Mouse (Mus musculus): Measurements from ENCODE around the gene Capn7.

The Capn7 gene

DNA sequence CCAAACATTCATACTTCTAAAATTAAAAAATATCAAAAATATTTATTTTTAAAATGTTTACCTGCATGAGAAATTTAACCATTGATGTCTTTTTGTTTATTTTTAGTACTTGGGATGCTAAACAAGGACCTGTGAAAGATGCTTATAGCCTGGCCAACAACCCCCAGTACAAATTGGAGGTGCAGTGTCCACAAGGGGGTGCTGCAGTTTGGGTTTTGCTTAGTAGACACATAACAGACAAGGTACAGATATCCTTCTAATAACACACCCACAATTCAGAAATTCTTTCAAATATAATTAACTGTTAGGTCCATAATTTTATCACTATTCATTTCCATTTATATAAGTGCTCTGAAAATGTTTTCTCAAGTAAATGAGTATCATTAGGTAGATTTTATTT is 28.9 kb downstream of the Capn7 start:
- peak; percentile 62 for DNase-seq (ENCODE audit: low read depth)

DNA sequence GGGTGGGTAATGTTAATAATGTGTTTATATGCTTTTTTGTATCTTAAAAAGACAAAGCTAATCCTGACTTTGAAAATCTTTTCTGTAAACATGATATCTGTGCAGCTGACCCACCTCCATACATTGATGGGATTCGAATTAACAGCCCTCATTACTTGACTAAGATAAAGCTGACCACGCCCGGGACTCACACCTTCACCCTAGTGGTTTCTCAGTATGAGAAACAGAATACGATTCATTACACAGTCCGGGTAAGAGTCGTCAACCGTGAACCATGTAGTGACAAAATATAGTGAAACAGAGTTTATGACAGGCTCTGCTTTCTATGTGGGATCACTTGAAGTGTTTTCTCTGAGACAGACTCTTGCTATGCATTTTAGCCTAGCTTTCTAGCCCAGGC is 31.5 kb downstream of the Capn7 start:
- no peak for DNase-seq (ENCODE audit: low read depth)

DNA sequence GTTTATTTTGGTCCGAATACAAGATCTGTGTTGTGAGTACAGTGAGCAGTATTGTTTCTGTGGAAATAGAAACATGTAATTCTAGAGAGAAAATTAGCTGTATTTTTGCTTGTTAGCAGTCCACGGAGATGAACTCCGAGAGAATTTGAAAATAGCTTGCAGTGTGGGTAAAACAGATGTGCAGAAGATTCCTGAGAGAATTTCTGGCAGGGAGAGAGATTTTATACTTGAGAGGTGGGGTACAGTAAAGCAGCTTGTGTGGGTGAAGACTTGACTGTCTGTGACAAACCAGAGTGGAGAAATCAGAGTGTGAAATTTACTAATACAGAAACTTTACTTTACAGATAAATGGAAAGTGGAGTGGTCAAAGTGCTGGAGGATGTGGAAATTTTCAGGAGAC is 32.9 kb downstream of the Capn7 start:
- DNase-seq (ENCODE audit: low read depth): no peak

DNA sequence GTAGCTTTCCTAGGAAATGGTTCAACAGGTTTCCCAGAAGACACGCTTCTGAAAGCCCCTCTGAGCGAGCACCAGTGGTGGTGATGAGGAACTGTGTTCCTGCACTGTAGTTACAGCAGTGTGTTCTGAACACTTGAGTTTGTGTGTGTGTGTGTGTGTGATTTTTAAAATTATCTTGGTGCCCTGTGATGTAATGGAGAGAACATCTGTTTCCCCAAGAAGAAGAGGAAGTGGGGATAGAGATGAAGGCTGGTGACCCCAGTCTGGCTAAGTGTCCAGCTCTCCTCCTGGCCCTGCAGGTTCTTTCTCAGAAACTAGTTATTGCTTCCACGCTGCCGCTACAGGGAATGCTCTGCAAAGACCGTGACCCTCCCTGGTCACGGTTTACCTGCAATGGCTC is 38.0 kb downstream of the Capn7 start:
- DNase-seq (ENCODE audit: low read depth): no peak

DNA sequence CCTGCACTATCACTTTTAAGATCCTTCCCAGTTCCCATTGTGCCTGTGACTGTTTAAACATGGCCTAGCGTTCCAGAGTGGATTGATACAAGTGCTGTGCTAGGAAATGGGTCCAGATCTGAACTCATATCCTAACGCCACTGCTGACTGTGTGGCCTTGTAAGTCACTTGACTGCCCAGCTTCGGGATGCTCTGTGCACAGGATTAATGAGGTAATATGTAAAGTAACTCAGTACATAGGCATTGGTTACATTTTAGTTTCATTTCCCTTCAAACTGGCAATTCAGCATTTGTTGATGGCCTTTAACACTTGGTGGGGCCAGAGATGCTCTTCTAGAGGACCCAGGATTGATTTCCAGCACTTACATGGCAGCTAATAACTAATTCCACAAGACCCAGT is 39.9 kb downstream of the Capn7 start:
- DNase-seq (ENCODE audit: low read depth): no peak

DNA sequence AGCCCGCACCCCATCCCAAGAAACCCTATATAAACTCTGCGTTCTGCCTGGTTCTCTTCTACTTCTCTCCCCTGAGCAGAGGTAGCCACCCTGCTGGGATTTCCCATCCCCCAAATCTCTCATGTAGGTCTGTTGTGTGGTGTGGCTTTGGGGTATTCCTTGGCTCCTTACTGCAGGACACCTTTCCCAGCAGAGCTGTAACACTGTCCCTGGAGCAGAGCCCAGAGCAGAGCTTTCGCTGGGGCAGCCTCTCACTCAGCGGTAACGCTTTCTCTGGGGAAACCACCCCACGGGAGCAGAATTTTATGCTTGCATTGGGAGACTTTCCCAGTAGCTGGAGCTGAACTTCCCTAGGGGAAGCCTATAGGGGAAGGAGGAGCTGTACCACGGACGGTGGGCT is 45.8 kb downstream of the Capn7 start:
- no peak for DNase-seq (ENCODE audit: low read depth)

DNA sequence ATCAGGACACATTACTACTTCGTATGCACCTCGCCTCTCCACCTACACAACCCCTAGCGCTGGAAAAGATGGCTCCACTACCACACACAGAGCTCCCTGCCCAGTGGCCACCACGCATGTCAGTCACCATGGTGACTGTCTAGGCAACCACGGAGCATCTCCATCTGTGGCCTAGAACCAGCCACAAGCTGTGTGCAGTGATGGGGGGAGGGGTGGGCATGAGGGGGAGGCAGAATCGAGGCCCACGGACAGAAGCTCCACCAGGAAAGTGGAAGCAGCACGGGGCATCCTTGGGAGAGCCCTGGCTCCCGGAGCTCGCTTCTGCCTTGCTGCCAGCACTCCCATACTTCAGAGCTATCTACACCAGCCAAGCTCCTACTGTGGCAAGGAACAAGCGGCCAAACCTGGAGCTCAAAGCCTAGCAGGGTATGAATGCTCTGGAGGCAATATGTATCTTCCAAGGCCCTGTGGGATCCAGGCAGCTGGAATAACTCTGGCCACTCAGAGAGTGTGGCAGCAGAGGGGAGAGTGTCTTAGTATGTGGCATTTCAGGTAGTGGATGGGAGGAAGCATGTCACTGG is 47.1 kb downstream of the Capn7 start:
- no peak for DNase-seq (ENCODE audit: low read depth)

DNA sequence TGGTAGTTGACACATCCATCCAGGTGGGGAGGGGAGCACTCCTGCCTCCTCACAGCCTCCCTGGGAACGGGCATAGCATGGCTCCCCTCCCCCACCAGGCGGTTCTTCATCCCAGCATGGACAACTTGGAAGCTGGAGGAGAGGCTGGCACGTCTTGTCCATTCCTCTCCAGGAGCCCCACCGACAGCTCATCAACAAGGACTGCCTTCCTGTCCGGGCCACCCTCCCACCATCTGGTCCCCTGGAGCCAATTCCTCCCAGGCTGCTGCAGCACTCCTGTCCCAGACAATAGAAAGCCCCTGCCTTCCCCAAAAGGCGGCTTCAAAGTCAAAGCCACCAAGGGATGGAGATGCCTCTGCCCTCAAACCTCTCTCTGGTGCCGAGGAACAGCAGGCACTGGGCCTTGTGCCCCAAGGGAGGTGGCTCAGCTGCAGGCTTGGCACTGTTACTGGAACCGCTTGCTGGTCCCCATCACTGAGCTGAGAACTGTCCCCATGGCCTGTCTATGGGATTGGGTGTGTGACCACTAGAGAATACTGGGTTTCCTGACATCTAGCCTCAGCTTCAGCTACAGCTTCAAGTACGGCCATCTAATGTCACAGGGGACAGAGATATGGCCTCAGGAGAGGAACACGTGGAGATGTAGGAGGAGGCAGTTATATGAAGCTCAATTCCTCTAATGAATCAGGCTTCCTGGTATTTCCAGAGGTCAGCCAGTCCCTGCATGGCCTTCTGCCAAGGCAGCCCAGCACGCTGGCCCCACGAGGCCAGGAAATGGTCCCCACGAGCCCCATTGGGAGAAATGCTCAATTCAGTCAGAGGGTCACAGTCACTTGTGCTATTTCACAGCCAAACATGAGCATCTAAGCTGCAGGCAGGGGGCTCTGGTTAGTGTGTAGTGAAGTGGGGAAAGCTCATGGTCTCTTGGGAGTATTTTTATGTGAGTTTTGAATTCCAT is 48.2 kb downstream of the Capn7 start:
- DNase-seq (ENCODE audit: low read depth): no peak

DNA sequence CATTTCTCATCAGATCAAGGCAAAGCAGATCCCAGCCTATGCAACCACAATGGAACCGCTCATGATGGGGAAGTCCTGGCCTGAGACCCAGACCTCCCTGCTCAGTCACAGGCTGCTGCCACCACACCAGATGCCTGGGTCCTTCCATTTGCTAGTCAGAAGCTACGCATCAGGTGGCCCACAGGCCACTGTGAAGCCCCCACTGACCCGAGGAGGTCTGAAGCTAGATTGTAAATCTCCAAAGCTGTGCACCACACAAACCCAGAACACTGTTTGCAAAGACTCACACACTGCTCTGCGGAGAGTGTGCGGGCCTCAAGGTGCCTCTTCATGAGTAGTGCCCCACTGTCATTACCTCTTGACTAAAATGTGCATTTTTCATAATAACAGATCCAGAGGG is 49.0 kb downstream of the Capn7 start:
- no peak for DNase-seq (ENCODE audit: low read depth)

DNA sequence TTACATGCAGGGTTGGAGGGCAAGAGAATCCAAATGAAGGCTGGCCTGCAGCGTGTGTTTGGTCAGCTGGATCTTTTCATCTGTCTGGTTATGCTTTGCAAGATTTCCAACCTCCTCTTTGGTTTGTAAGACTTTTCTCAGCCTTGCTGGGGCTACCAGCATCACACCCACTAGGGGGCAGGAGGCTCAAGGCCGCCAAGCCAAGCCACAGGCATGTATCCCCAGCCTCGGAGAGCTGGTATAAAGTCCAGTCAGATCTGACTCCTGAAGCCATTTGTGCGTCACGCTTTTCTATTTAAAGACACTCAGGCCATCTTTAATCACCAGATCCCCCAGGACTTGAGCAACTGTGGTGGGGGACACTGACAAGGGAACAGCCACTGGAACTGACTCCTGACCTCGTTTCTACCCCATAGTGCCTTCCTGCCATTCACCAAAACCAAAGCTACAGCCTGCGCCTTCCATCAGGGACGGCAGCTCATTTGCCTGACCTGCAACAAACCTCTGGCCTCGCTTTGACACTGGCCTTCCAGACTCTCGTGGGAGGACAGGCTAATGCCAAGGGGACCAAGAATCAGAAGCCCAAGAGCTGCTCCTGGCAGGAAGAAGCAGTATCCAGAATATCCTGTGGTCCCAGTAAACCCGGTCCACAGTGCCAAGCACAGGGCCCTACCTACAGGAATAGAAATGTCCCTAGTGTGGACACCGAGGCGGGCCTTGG is 49.7 kb downstream of the Capn7 start:
- peak; percentile 27 for DNase-seq (ENCODE audit: low read depth)

DNA sequence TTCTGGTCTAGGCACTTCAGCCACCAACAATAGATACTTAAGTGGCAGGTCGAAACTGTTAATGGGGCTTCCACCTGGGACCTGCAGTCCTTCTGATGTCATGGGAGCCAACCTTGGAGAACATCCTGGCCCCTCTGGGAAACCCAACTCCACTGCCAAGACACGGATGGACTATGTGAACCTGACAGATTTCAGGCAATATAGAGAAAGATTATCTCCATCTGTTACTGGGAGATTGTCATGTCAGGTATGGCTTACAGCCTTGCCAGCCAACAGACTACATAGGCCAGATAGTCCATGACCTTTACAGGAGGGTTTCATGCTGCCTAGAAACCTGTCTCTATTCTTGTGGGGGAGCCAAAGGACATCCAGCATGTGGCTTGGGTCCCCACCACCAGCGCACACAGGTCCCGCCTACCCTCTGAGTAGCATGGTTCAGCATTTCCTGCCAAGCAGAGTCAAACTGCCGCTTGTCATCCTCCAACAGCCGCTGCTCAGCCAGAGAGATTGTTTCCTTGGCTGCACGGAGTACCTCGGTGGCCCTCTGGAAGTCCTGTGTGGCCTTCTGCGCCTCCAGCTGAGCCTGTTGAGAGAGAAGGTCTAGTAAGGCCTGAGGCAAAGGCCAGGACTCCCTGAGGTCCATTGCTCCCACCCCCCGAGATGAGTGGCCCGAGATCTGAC is 51.0 kb downstream of the Capn7 start:
- DNase-seq (ENCODE audit: low read depth): no peak

DNA sequence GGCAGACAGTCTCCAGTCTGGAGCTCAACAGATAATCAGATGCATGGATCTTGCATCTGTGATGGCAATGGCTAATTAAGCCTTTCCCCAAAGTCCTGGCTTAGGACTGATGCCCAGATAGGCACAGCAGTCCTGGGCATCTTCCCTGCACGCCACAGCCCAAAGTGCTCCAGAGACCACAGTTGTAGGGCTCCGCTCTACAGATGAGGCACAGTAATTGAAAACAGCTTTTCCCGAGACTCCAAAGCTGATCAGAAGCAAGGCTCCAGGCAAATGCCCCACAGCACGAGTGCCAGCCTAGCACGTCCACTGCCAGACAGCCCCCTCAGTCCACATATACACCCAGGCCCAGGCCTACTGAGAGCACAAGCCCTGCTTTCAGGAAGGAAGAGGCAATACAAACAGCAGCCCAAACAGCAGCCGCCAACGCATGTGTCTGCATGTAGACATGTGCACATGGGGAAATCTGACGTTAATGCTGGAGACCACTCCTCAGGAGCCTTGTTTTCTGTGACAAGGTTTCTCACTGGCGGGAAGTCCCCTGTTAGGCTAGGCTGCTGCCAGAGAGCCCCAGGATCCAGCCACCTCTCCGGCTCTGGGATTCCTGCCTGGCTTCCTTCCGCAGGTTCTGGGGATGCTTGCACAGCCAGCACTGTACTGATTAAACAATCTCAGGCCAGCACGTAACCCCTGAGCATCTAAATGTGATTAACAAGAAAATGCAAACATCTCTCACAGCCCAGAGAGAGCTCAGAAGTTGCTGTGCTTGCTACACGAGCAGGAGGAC is 51.8 kb downstream of the Capn7 start:
- DNase-seq (ENCODE audit: low read depth): no peak

DNA sequence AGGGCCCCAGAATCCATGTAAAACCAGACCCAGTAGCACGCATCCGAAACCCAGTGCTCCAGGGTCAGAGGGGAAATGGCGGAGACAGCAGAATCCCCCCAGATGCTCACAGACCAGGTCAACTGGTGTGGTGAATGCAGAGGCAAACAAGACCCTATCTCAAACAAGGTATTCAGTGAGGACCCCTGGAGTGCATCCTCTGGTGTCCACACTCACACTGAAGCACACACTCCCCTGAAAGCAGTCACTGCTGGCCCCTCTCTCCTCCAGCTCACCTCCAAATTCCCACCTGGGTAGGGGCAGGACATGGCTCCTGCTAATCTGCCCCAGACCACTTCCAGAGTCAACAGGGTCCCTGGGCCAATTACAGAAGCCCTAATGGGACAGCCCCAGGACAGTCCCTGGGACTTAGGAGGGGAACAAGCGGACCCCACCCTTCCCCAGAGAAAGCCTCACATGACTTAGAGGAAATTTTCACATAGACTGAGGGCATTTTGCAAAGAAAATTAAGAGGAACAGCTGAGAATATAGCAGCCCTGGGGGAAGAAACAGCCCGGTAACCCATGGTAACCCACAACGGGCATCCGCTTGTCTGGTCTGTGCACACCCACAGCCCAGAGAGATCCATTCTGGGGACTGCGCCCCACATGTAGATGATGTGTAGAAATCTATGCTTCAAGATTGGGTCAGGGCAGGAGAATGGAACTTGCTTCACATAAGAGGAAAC is 53.1 kb downstream of the Capn7 start:
- DNase-seq (ENCODE audit: low read depth): no peak

DNA sequence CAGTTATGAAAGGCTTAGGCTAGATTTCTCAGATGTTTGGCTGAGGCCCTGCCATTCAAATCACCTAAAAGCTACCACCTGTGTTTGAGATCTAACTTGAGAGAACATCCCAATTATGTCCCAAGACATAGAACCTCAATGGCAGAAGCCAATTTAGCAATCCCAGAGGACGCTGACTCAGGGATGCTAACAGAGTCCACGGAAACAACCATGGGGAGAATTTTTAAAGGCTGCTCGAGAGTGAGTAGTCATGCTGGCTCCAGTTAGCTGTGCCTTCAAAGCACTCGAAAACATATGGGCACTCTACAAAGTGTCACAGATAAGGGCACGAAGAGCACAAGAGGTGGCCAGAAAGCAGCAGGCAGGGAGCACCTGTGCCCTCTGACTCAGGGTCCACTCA is 55.9 kb downstream of the Capn7 start:
- DNase-seq (ENCODE audit: low read depth): no peak

DNA sequence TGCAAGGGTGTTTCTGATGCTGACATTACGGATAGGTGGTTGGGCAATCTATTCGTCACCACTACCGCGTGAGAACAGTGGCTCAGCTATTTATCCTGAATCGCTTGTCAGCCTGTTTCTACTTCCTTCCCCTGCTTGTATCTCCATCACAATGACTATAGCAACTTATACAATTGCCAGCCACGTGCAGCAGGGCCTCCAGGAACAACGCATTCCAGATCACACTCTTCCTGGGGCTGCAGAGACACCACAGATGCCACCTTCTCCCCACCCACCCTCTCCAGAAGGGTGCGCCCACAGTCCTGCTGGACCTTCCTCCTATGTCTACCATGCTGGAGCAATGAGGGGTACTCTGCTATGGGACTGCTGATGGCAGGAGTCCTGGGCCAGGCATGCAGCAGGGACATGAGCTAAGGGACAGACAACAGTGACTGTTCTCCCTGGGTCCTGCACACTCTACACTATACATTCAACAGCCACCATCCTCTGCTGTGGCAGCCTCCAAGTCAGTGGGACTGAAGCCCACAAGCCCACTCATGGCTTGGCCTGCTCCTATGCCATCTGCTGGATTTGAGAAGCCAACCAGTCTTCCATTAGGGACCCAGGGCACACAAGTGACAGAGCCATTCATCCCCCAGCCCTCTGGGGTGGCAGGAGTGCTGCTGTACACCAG is 56.6 kb downstream of the Capn7 start:
- no peak for DNase-seq (ENCODE audit: low read depth)

DNA sequence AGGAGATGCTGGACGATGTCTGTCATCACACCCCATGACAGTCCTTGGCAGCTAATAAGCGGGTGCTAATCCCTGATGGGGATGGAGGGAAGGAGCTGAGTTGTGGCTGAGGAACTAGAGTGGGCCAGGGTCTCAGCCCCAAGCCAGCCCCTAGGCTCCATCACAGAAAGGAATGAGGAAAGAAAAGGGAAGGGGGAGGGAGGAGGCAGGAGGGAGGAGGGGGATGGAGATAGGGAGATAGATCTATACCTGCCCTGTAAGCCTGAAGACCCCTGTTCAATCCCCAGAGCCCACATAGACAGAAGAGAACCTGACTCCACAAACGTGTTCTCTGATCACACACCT is 57.1 kb downstream of the Capn7 start:
- DNase-seq (ENCODE audit: low read depth): no peak

DNA sequence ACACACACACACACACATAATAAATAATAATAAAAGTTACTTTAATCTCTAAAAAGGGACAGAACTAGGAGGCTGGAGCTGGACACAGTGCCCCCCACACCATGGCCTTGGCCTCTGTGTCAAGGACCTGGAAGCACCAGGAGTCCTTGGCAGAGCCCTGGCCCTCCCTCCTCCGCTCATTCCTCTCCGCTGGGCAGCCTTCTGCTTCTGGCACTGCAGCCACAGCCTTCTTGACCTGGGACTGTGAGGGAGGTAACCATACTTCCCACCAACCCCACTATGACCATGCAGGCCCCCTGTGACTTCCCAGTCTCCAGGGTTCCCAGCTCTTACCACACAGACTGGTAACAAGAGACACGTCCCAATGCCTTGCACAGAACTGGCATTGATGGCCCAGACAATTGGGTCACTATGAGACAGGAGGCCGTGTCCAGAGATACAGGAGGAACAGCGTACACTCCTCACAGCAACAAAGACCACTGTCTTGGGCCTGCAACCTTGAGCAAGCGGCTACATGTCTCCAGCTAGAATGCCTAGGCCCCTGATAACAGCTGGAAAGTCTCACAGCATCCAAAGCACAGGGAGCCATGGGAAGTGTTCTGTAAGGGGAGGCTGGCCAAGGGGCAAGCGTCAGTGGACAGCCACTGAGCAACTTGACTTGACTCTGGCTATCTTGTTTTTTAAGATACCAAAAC is 57.6 kb downstream of the Capn7 start:
- DNase-seq (ENCODE audit: low read depth): no peak

DNA sequence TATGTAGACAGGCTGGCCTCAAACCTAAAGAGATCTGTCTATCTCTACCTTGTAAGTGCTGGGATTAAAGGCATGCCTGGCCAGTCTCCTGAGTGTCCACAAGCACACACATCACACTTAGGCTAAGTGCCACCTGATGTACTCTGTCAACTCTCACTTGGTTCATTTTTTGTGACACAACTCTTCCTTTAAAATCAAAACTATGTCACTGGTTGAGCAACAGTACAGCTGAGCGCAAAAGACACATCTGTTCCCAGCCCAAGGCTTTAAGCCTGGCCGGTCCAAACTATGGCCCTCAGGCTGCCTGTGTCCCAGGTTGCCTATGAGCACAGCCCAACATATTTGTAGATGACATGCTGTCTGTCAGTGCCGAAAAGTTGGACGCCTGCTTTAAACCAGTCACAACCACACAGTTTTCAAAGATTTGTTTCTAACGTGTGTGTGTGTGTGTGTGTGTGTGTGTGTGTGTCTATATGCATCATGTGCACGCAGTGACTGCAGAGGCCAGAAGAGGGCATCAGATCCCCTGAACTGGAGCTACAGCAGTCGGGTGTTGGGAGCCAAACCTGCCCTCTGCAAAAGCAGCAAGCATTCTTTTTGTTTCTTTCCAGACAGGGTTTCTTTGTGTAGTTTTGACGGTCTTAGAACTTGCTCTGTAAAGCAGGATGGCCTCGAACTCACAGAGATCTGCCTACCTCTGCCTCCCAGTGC is 58.5 kb downstream of the Capn7 start:
- DNase-seq (ENCODE audit: low read depth): no peak

DNA sequence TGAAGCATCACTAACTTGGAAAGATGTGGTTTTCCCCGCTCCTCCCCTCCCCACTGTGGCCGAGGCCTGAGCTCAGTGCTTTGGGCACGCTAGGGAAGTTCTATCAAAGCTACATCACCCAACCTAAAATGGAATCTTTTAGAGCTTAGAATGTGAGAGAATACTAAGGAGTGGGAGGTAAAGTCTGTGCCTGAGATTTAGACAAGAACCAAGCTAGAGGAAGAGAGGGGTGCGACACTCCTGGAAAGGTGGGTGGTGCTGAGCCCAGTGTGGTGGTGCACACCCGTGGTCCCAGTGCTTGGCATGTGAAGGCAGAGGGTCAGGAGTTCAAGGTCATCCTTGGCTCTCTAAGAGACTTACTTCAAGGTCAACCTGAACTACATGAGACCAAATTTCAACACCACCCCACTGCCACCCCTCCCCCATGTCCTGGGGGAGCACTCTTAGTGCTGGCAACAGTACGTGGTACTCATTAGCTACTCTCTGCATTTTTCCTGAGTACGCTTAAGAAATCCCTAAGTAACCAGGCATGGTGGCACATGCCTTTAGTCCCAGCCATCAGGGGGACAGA is 59.3 kb downstream of the Capn7 start:
- no peak for DNase-seq (ENCODE audit: low read depth)

All from c-Kit-positive CD71-positive TER-119-negative erythroid progenitor cells, embryonic 14.5 days (primary cell).